Mouse (Mus musculus) embryonic fibroblast, embryonic 13.5 days (primary cell): Measurements from ENCODE around the gene Fut1.

ENCODE experiments used
- CTCF ChIP-seq: IDR thresholded peaks from 2 replicates; pipeline ENCODE4 v1.5.1; 2011; ENCODE audit warnings: mild to moderate bottlenecking, control low read depth, low read length, moderate library complexity, borderline replicate concordance; ENCODE audit not compliant: insufficient read depth
- POLR2A ChIP-seq: IDR thresholded peaks from 2 replicates; pipeline ENCODE4 v1.6.1; 2011; ENCODE audit warnings: low read depth, mild to moderate bottlenecking, control low read depth, low read length, moderate library complexity

DNA sequence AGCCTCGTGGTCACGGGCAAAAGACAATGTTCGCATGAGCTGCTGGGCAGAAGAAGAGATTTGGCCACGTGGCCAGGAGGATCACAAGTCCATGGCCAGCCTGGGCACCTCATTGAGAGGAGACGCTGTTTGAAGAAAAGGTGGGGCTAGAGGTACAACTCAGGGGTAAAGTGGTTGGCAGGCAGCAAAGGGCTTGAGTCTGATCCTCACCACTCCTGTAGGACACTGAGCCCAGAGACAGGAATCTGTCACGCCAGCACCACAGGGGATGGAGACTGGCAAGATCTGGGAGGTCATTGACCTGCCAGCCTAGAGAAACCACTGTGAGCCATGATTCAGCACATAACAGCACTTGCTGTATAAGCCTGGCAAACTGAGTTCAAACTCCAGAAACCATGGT lies 19.6 kb upstream of the Fut1 start:
- TF ChIP-seq POLR2A (no peak), CTCF (no peak)
